In the genomic region with DNA sequence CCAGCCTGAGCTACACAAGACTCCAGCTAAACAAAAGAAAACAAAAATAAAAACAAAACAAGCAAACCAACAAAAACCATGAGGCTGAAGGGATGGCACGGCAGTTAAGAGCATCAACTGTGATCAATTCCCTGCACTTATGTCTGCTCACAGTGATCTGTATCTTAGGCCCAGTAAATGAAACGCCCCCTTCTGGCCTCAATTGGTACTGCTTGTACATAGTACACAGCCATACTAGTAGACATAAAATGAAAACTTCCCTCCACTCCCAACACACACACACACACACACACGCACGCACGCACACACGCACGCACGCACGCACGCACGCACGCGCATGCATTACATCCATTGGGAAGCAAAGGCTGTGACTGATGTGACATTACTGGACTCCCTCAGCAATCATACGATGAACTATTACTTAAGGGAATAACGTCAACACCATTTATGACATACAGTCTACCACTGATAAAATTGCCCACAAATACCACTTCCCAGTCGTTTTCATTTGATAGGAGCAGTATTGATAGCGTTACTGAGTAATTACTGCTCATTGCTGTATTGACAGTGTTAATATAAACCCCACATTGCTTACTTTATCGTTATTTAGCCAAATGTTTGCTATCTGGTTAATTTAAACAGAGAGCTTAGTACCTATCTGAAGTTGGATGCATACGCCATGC, we compare ENCODE assay signal across 8 mouse cellular contexts.
DNase-seq lines count a peak whose midpoint lies in the region; ATAC-seq and TF ChIP-seq lines count a peak whose summit lies in the region.

No protein-coding gene starts in this region.

- 0 out of 2 replicates have a peak, but pooled peaks cover 2% of the 10 kb centered on the region for H3K36me3 ChIP-seq in splenic B cell, adult 2 months (ENCODE audit: control insufficient read depth, insufficient read depth, low read length, poor library complexity, severe bottlenecking)

- no peak overlapping the region for H3K27ac ChIP-seq in left cerebral cortex, adult 2 months

- intact Hi-C loops in left cerebral cortex, adult 2 months (cut with DNase I) = no loop called here

- peak; percentile 70 for DNase-seq in CD4-positive, CD25-positive, alpha-beta regulatory T cell, adult 2 months (ENCODE audit: low read depth, low spot score)
- DNase-seq in left cerebral cortex, adult 2 months (ENCODE audit: extremely low spot score in 1 of 2, low spot score in 2 of 2) = no peak
- no peak for DNase-seq in left cerebral cortex, adult 9 months (ENCODE audit: low spot score in 2 of 2)
- DNase-seq in splenic B cell, adult 2 months (ENCODE audit: low read depth, low spot score) = peak; percentile 74
- no peak for DNase-seq in frontal cortex, adult 2 months (ENCODE audit: extremely low spot score in 1 of 2, low spot score in 1 of 2)
- DNase-seq in layer of hippocampus, adult 9-10 months (ENCODE audit: low spot score) = no peak

- peak; percentile 31 for TF ChIP-seq CTCF in left cerebral cortex, adult 2 months (IDR thresholded peaks at IDR 0.05)

- H3K27me3 ChIP-seq in splenic B cell, adult 2 months (ENCODE audit: control insufficient read depth, insufficient read depth, low read length, poor library complexity, severe bottlenecking) = no peaks in the 10 kb centered on the region

- no peak for ATAC-seq in CD4-positive, CD25-positive, alpha-beta regulatory T cell, adult 4 months
- ATAC-seq in common myeloid progenitor, adult 5-6 weeks (replicated peaks; ENCODE audit: low read depth, poor library complexity, severe bottlenecking) = peak; percentile 63; the same call in 1 of the 2 replicates

- no peak overlapping the region for H3K4me3 ChIP-seq in left cerebral cortex, adult 2 months

Comparison
In these comparisons a context has a peak if more than half of its experiments do, and no peak if none do; other contexts are left out.
1. DNase-seq: peak in CD4-positive, CD25-positive, alpha-beta regulatory T cell, adult 2 months (single experiment) and splenic B cell, adult 2 months (single experiment); none in left cerebral cortex, adult 2 months (0 of 2), left cerebral cortex, adult 9 months (0 of 2), frontal cortex, adult 2 months (0 of 2) and layer of hippocampus, adult 9-10 months (single experiment).